Mouse (Mus musculus) stomach, embryonic 14.5 days (tissue): ENCODE results near the gene Nbeal1. TPM values are rescaled to one million over a fixed set of nuclear protein-coding genes. Genes with fewer than 3 reads are reported as not detected.

ENCODE experiments used
- ATAC-seq: fragments of 200-750 bp; cut with Nextera tagmentation; 2 replicates; pipeline ENCODE4 v1.8.0; 2017; ENCODE audit warnings: low read depth, moderate TSS enrichment; ENCODE audit not compliant: insufficient number of reproducible peaks, insufficient read depth, low FRiP score
- H3K27ac ChIP-seq: fragments of 300-500 bp; sonication (generic); 2 replicates; pipeline ENCODE4 v1.5.1; 2014; ENCODE audit warnings: mild to moderate bottlenecking, low read length, moderate library complexity, mixed read lengths
- H3K27me3 ChIP-seq: fragments of 300-500 bp; sonication (generic); 2 replicates; pipeline ENCODE4 v1.6.1; 2014; ENCODE audit warnings: low read length, control low read depth, mixed read lengths; ENCODE audit not compliant: control insufficient read depth, insufficient read depth
- H3K36me3 ChIP-seq: fragments of 300-500 bp; sonication (generic); 2 replicates; pipeline ENCODE4 v1.6.1; 2014; ENCODE audit warnings: mild to moderate bottlenecking, control low read depth, low read length, moderate library complexity, mixed read lengths; ENCODE audit not compliant: control insufficient read depth, insufficient read depth
- H3K4me1 ChIP-seq: fragments of 300-500 bp; sonication (generic); 2 replicates; pipeline ENCODE4 v1.6.1; 2014; ENCODE audit warnings: low read length, control low read depth, mixed read lengths; ENCODE audit not compliant: control insufficient read depth, insufficient read depth
- H3K4me2 ChIP-seq: fragments of 300-500 bp; sonication (generic); replicated peaks from 2 replicates; pipeline ENCODE4 v1.6.1; 2014; ENCODE audit warnings: low read depth, low read length, control low read depth
- H3K4me3 ChIP-seq: fragments of 300-500 bp; sonication (generic); 2 replicates; pipeline ENCODE4 v1.5.1; 2014; ENCODE audit warnings: low read depth, low read length, control low read depth
- H3K9ac ChIP-seq: fragments of 300-500 bp; sonication (generic); replicated peaks from 2 replicates; pipeline ENCODE4 v1.6.1; 2014; ENCODE audit warnings: low read depth, mild to moderate bottlenecking, control low read depth, low read length, moderate library complexity, mixed read lengths
- H3K9me3 ChIP-seq: fragments of 300-500 bp; sonication (generic); 2 replicates; pipeline ENCODE4 v1.6.1; 2016; ENCODE audit warnings: low read depth, low read length, control low read depth; ENCODE audit not compliant: control insufficient read depth
- WGBS: fragments of 180-500 bp; shearing (Covaris S2); extraction: QIAGEN DNeasy Blood & Tissue Kit; methylation state at CpG from one replicate; pipeline ENCODE4 v1.1.7; 2014; 5-methylcytosine and 5-hydroxymethylcytosine counted together
- polyA plus RNA-seq: library from polyadenylated mRNA; unstranded; fragments of >200 nt; fragmentation: Nextera tagmentation; extraction: Ambion mirVana; gene quantifications from 2 replicates; pipeline ENCODE4 v1.2.1, GENCODE M21; 2014

The Nbeal1 gene
- polyA plus RNA-seq, 1 experiment from 2014 or later: 18.2 TPM

DNA sequence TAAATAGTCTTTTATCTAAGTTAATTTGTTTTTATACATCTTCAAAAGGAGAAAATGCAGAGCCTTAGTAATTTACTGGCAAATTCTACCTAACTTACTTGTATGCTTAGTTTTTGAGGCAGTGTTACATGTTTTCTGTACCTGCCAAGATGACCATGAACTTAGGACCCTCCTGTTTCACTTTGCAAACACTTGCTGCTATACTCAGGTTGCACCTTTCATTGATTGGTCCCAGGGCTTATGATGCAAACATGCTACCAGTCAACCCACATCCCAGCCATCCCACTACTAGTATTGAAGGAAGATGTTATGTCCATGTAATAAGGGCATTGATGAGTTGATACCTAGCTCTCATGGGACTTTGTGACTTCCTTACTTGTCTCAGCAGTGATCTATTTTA is 88.9 kb downstream of the Nbeal1 start:
- Histone ChIP-seq H3K27me3 (no peaks in the 10 kb centered on the region), H3K27ac (no peak overlapping the region), H3K4me3 (no peak overlapping the region), H3K9me3 (no peaks in the 10 kb centered on the region), H3K9ac (no peak overlapping the region), H3K4me2 (no peak overlapping the region), H3K36me3 (peaks cover 21% of the 10 kb centered on the region), H3K4me1 (no peaks in the 10 kb centered on the region)
- no peak for ATAC-seq

GRCm38 (mm10) chr1:60272471-60272870 is 92.1 kb downstream of the Nbeal1 start:
- Histone ChIP-seq H3K36me3 (peaks cover 22% of the 10 kb centered on the region), H3K9ac (no peak overlapping the region), H3K27ac (no peak overlapping the region), H3K4me3 (no peak overlapping the region), H3K4me1 (no peaks in the 10 kb centered on the region), H3K9me3 (no peaks in the 10 kb centered on the region), H3K4me2 (no peak overlapping the region), H3K27me3 (no peaks in the 10 kb centered on the region)
- 74% methylated on average over 2 of the region's 2 CpGs for WGBS
- ATAC-seq: no peak

GRCm38 (mm10) chr1:60293921-60294320 is 113.5 kb downstream of the Nbeal1 start:
- Histone ChIP-seq H3K27me3 (no peaks in the 10 kb centered on the region), H3K4me2 (no peak overlapping the region), H3K9ac (no peak overlapping the region), H3K36me3 (peaks cover 35% of the 10 kb centered on the region), H3K4me3 (no peak overlapping the region), H3K9me3 (no peaks in the 10 kb centered on the region), H3K4me1 (no peaks in the 10 kb centered on the region), H3K27ac (no peak overlapping the region)
- no peak for ATAC-seq
- WGBS: 48% methylated on average over 1 of the region's 1 CpGs

GRCm38 (mm10) chr1:60342808-60343629 is 162.6 kb downstream of the Nbeal1 start, which contains the start of gene Cyp20a1:
Gene Cyp20a1, plus strand, starts transcription at chr1:60343323.
- Histone ChIP-seq H3K4me2 (peak within 1 kb of the TSS; percentile 72), H3K27ac (peak within 1 kb of the TSS; percentile 95), H3K4me3 (peak within 1 kb of the TSS; percentile 61), H3K9me3 (no peaks in the 10 kb centered on the region), H3K9ac (peak within 1 kb of the TSS; percentile 49), H3K4me1 (no peaks in the 10 kb centered on the region), H3K27me3 (no peaks in the 10 kb centered on the region), H3K36me3 (0 out of 2 replicates have a peak, but pooled peaks cover 7% of the 10 kb centered on the region)
- ATAC-seq: peak; percentile 98
- WGBS: 2% methylated on average over 60 of the region's 60 CpGs

GRCm38 (mm10) chr1:60343630-60344455 is 163.4 kb downstream of the Nbeal1 start:
- Histone ChIP-seq H3K36me3 (0 out of 2 replicates have a peak, but pooled peaks cover 3% of the 10 kb centered on the region), H3K9ac (peak overlapping the region; percentile 49), H3K27ac (peak overlapping the region; percentile 95), H3K4me3 (peak overlapping the region; percentile 61), H3K9me3 (no peaks in the 10 kb centered on the region), H3K4me2 (peak overlapping the region; percentile 72), H3K27me3 (no peaks in the 10 kb centered on the region), H3K4me1 (no peaks in the 10 kb centered on the region)
- no peak for ATAC-seq
- WGBS: 11% methylated on average over 14 of the region's 14 CpGs

GRCm38 (mm10) chr1:60344670-60345069 is 164.3 kb downstream of the Nbeal1 start:
- Histone ChIP-seq H3K27me3 (no peaks in the 10 kb centered on the region), H3K4me3 (no peak overlapping the region), H3K9ac (no peak overlapping the region), H3K9me3 (peaks cover 6% of the 10 kb centered on the region; the same call in 1 of the 2 replicates), H3K36me3 (no peaks in the 10 kb centered on the region), H3K4me1 (no peaks in the 10 kb centered on the region), H3K4me2 (no peak overlapping the region), H3K27ac (no peak overlapping the region)
- ATAC-seq: no peak
- 68% methylated on average over 6 of the region's 6 CpGs for WGBS

- Histone ChIP-seq H3K9ac (no peak overlapping the region), H3K27ac (no peak overlapping the region), H3K36me3 (no peaks in the 10 kb centered on the region), H3K4me2 (no peak overlapping the region), H3K27me3 (no peaks in the 10 kb centered on the region), H3K9me3 (peaks cover 10% of the 10 kb centered on the region; the same call in 1 of the 2 replicates), H3K4me3 (no peak overlapping the region), H3K4me1 (no peaks in the 10 kb centered on the region)
- ATAC-seq: no peak
- WGBS: 30% methylated on average over 2 of the region's 2 CpGs
Measured at GRCm38 (mm10) chr1:60345712-60346111, 165.3 kb downstream of the Nbeal1 start.

DNA sequence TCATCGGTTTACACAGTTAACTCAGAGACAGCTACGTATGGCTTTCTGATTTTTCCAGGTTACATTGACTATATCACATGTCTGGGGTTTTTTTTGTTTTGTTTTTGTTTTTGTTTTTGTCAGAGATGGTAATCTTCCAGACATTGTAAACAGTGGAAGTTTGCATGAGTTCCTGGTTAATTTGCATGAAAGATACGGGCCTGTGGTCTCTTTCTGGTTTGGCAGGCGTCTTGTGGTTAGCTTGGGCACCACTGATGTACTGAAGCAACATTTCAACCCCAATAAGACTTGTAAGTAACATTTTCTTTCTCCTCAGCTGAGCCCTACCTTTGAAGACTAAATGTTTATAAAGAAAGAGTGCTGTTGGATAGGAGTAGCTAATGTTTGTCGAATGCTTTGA is 172.4 kb downstream of the Nbeal1 start:
- Histone ChIP-seq H3K27ac (no peak overlapping the region), H3K9me3 (peaks cover 10% of the 10 kb centered on the region; the same call in 1 of the 2 replicates), H3K4me2 (no peak overlapping the region), H3K9ac (no peak overlapping the region), H3K27me3 (no peaks in the 10 kb centered on the region), H3K4me3 (no peak overlapping the region), H3K4me1 (no peaks in the 10 kb centered on the region), H3K36me3 (peaks cover 13% of the 10 kb centered on the region)
- 92% methylated on average over 5 of the region's 5 CpGs for WGBS
- ATAC-seq: no peak
